Mouse (Mus musculus): ENCODE data around the gene Trpm6.
A peak's percentile ranks its signal among the peaks of the same experiment; 100 is the strongest.

Trpm6 gene

GRCm38 (mm10) chr19:18889117-18889627 lies 139.4 kb downstream of the Trpm6 start:
- DNase-seq (ENCODE audit: low spot score), result no peak

- no peak for DNase-seq (ENCODE audit: low spot score)
Observed at GRCm38 (mm10) chr19:18889632-18890031, 139.8 kb downstream of the Trpm6 start.

- peak; percentile 48 for DNase-seq (ENCODE audit: low spot score)
Observed at GRCm38 (mm10) chr19:18890216-18890615, 140.4 kb downstream of the Trpm6 start.

GRCm38 (mm10) chr19:18898238-18898637 lies 148.5 kb downstream of the Trpm6 start:
- DNase-seq (ENCODE audit: low spot score), result no peak

GRCm38 (mm10) chr19:18902041-18902693 lies 152.4 kb downstream of the Trpm6 start:
- DNase-seq (ENCODE audit: low spot score), result no peak

- DNase-seq (ENCODE audit: low spot score), result no peak
Observed at GRCm38 (mm10) chr19:18902694-18903067, 152.9 kb downstream of the Trpm6 start.

GRCm38 (mm10) chr19:18905511-18905910 lies 155.7 kb downstream of the Trpm6 start:
- no peak for DNase-seq (ENCODE audit: low spot score)

GRCm38 (mm10) chr19:18909641-18910040 lies 159.9 kb downstream of the Trpm6 start:
- DNase-seq (ENCODE audit: low spot score), result no peak

- peak; percentile 77 for DNase-seq (ENCODE audit: low spot score)
Observed at GRCm38 (mm10) chr19:18911755-18912340, 162.1 kb downstream of the Trpm6 start.

GRCm38 (mm10) chr19:18941391-18941790 lies 191.6 kb downstream of the Trpm6 start:
- no peak for DNase-seq (ENCODE audit: low spot score)

Data from adipocyte (in vitro differentiated cells).